Mouse (Mus musculus): ENCODE data around the gene Cyp2d12. TPM values are rescaled to one million over a fixed set of nuclear protein-coding genes. Genes with fewer than 3 reads are reported as not detected.

The Cyp2d12 gene
- polyA plus RNA-seq, 1 experiment from 2014 or later = not detected

DNA sequence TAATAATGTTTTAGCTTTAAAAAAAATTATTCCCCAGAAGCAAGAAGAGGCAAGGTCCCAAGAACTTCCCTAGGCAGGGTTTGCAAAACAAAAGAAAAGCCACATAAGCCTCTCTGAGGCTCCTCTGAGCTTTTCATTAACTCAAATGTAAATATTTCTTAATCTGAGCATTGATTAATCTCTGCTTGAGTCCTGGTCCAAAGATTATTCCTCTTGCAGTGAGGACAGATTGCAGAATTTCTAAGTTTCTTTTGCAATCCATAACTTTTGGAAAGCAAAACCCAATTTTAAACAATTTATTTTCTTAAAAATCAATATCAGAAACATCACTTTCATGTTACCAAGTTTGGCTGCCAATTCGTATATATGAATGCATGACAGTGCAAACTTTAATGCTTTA is 18.0 kb downstream of the Cyp2d12 start:
- H3K36me3 ChIP-seq = no peaks in the 10 kb centered on the region
- no peak for ATAC-seq (ENCODE audit: low read depth)
- H3K9me3 ChIP-seq = no peaks in the 10 kb centered on the region
- no peak overlapping the region for H3K4me3 ChIP-seq
- H3K9ac ChIP-seq = no peak overlapping the region
- H3K27ac ChIP-seq (replicated peaks) = no peak overlapping the region
- no peak overlapping the region for H3K4me2 ChIP-seq
- H3K27me3 ChIP-seq = no peaks in the 10 kb centered on the region
- WGBS = 83% methylated on average over 1 of the region's 1 CpGs
- H3K4me1 ChIP-seq (replicated peaks) = no peaks in the 10 kb centered on the region

DNA sequence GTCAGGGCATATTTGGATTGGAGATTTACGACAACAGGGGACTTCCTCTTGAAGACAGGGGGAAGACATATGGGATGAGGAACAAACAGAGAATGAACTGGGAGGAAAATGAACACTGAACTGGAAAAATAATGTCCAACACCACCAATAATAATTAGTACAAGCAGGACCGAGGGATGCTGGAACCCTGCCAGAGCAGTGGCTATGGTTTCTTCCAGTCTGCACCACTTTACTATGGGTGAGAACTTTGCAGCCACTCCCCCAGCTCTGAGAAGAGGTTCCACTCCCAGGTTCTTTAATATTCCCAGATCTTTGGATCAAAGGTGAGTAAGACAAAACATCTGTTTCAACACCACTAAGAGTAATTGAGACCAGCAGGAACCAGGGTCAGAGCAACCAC is 24.2 kb downstream of the Cyp2d12 start:
- Histone ChIP-seq H3K9me3 (no peaks in the 10 kb centered on the region), H3K27me3 (no peaks in the 10 kb centered on the region), H3K9ac (no peak overlapping the region), H3K4me3 (no peak overlapping the region), H3K4me1 (replicated peaks) (no peaks in the 10 kb centered on the region), H3K27ac (replicated peaks) (no peak overlapping the region), H3K4me2 (no peak overlapping the region), H3K36me3 (no peaks in the 10 kb centered on the region)
- WGBS = 87% methylated on average over 2 of the region's 2 CpGs
- ATAC-seq (ENCODE audit: low read depth) = no peak

DNA sequence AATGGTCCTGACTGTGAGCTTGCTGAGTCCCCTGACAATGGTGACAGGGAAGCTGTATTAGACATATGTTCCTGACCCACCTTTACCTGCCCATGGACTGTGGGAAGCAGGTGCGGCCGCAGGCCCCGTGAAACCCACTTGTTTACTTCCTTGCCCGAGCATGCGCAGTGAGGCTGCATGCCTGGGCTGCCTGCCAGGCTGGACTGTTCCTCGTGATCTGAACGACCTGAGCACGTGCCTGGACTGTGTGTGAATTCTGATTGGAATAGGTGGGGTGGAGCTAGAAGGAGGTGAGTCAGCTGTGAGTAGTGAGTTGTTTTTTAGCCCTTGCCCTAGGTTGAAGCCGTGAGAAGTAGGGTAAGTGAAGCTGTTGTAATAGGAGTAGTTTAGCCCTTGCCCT is 27.7 kb downstream of the Cyp2d12 start:
- ATAC-seq (ENCODE audit: low read depth) = no peak
- H3K4me3 ChIP-seq = no peak overlapping the region
- no peaks in the 10 kb centered on the region for H3K27me3 ChIP-seq
- no peak overlapping the region for H3K4me2 ChIP-seq
- no peak overlapping the region for H3K9ac ChIP-seq
- no peaks in the 10 kb centered on the region; the same call in 1 of the 2 replicates for H3K9me3 ChIP-seq
- H3K4me1 ChIP-seq (replicated peaks) = no peaks in the 10 kb centered on the region
- WGBS = 89% methylated on average over 9 of the region's 9 CpGs
- H3K27ac ChIP-seq (replicated peaks) = no peak overlapping the region
- H3K36me3 ChIP-seq = no peaks in the 10 kb centered on the region

Small RNAs within 50 kb of the gene (microRNA-seq; reads per million reads assigned to microRNA genes)
- gene Gm27924 = not detected
- gene Gm28023 = not detected

Other genes starting within 250 kb of the Cyp2d12 start
- 26.5 and 33.4 TPM in 2 replicates for gene Naga, start 216.1 kb upstream of the Cyp2d12 start, polyA plus RNA-seq (2015; fragmentation: Nextera tagmentation; extraction: Ambion mirVana)
- gene Pheta2, start 216.1 kb upstream of the Cyp2d12 start, polyA plus RNA-seq (2015; fragmentation: Nextera tagmentation; extraction: Ambion mirVana) = 3.0 and 3.7 TPM in 2 replicates
- gene Smdt1, start 216.1 kb upstream of the Cyp2d12 start, polyA plus RNA-seq (2015; fragmentation: Nextera tagmentation; extraction: Ambion mirVana) = 383 and 401 TPM in 2 replicates
- gene Ndufa6, start 200.8 kb upstream of the Cyp2d12 start, polyA plus RNA-seq (2015; fragmentation: Nextera tagmentation; extraction: Ambion mirVana) = 343 and 383 TPM in 2 replicates
- 1.5 and 3.5 TPM in 2 replicates for gene Cyp2d22, start 174.8 kb upstream of the Cyp2d12 start, polyA plus RNA-seq (2015; fragmentation: Nextera tagmentation; extraction: Ambion mirVana)
- gene Cyp2d11, start 161.1 kb upstream of the Cyp2d12 start, polyA plus RNA-seq (2015; fragmentation: Nextera tagmentation; extraction: Ambion mirVana) = not detected in 2 replicates
- not detected in 2 replicates for gene Cyp2d10, start 147.9 kb upstream of the Cyp2d12 start, polyA plus RNA-seq (2015; fragmentation: Nextera tagmentation; extraction: Ambion mirVana)
- gene Cyp2d9, start 121.6 kb upstream of the Cyp2d12 start, polyA plus RNA-seq (2015; fragmentation: Nextera tagmentation; extraction: Ambion mirVana) = not detected in 2 replicates
- gene Cyp2d34, start 65.9 kb downstream of the Cyp2d12 start, polyA plus RNA-seq (2015; fragmentation: Nextera tagmentation; extraction: Ambion mirVana) = not detected in 2 replicates
- gene Cyp2d40, start 209.1 kb downstream of the Cyp2d12 start, polyA plus RNA-seq (2015; fragmentation: Nextera tagmentation; extraction: Ambion mirVana) = not detected in 2 replicates
- gene Cyp2d26, start 239.2 kb downstream of the Cyp2d12 start, polyA plus RNA-seq (2015; fragmentation: Nextera tagmentation; extraction: Ambion mirVana) = 0.15 TPM in 1 of 2 replicates, not detected in the other